Mouse (Mus musculus): Measurements from ENCODE around the gene Zfp830. TPM values are rescaled to one million over a fixed set of nuclear protein-coding genes. Genes with fewer than 3 reads are reported as not detected.
A peak's percentile ranks its signal among the peaks of the same experiment; 100 is the strongest.

Gene Zfp830
- total RNA-seq (2021) = 10 to 100 TPM; 12.3 to 17.9 TPM
- long read RNA-seq, experiment 1, transcript Zfp830-201 (1 exons, 1,591 nt) = major isoform, 7 of 7 reads
- long read RNA-seq, experiment 1, partial matches to known transcripts = 0 of 7 reads
- long read RNA-seq, experiment 1, other reads (novel, unspliced or antisense) = 0 of 7 reads
- long read RNA-seq, experiment 2, transcript Zfp830-201 (1 exons, 1,591 nt) = major isoform, 12 of 12 reads
- long read RNA-seq, experiment 2, partial matches to known transcripts = 0 of 12 reads
- long read RNA-seq, experiment 2, other reads (novel, unspliced or antisense) = 0 of 12 reads

DNA sequence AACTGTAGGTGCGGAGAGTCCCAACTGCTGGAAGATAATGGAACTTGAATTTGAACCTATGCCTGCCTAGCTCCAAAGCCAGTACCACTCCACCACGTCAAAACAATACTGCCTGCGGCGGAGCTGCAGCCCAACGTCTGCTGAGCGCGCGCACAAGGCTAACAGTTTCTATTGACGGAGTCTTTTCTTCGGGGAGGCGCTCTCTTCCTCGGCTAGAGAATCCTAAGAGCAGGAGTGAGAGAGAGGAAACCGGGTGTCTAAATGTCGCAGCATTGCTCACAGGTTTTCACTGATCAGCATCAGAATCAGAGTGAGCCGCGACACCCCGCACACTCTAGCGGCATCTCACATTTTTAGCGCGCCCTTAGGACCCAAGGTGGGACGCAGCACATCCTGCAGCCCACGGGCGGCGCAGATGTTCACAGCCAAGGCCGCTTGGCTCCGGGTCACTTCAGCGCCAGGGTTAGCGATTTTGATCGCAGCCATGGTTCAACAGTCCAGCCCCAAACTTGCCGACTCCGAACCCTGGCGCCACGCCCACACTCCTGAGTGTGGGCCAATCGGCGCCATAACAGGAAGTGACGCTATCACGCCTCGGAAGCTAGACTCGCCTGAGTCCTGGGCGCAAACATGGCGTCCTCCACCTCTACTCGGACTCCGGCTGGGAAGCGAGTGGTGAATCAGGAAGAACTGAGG lies at the start of gene Zfp830, which contains the start of gene Cct6b:
Gene Zfp830 (plus strand): TSS at position 604 of the 696 bp plus-strand sequence.
Gene Cct6b (minus strand): TSS at position 580 of the 696 bp plus-strand sequence.
- intact Hi-C loops (cut with DNase I) = loop anchor here (5.0 kb wide), 1 partner anchor 108 kb away; the partner anchor contains the start of gene Rffl
- DNase-seq = peak; percentile 88 to 91

DNA sequence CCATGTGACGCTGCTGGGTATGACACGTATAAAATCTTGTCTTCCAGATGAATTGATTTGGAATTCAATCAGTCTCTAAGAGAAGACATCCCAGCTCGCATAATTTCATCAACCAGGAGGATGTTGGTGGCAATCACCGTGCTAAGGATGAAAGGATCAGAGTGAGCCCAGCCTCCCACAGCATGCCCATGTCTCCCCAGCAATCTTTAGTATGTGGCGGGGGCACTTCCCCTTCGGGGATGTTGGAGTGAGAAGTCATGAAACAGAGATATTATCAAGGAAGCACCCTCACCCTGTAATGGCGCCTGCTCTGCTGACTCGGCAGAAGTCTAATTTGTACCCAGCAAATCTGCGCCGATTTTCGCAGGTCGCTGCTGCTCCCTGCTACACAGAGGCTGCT lies 44.9 kb upstream of the Zfp830 start:
- no peak for DNase-seq
- intact Hi-C loops (cut with DNase I) = no loop called here

DNA sequence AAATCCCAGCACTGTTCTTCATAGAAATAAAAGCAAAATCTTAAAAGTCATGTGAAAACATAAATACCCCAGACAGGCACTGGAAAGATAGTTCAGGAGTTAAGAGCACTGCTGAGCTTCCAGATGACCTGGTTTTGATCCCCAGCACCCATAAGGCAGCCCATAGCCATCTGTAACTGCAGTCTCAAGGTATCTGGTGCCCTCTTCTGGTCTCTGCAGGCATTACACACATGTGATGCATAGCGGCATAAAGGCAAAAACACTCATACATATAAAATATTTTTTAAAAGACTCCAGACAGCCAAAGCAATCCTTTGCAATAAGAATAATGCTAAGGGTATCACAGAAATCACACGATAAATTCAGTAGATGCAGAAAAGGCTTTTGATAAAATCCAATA lies 37.3 kb upstream of the Zfp830 start:
- intact Hi-C loops (cut with DNase I) = no loop called here
- no peak for DNase-seq

DNA sequence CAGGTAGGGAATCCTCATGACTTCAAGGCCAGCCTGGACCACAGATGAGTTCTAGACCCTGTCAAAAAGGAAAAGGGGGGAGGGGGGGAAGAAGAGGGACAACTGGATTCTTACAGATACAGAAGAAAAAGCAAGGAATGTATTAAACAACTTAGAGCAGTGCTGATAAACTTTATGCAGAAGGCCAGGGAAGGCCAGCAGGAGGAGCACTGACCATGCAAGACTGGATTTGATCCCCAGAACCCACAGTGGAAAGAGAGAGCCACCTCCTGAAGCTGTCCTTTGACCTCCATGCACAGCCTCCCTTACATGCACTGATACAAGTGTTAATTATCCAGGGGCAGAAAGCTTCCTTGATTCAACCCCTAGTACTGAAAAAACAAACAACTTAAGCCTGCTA lies 29.9 kb upstream of the Zfp830 start:
- DNase-seq = no peak
- intact Hi-C loops (cut with DNase I) = no loop called here

DNA sequence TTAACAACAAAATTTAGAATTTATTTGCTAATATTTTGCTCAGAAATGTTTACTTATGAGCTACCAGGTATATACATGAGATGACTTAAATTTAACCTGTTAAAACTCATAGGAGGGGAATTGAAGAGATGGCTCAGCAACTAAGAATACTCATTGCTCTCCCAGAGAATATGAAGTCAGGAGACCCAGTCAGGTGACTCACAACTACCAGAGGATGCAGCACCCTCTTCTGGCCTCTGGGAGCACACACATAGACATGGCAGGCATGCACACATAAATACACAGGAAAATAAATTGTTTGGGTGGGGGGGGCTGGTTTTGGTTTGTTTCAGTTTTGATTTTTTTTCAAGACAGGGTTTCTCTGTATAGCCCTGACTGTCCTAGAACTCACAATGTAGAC lies 25.1 kb upstream of the Zfp830 start:
- intact Hi-C loops (cut with DNase I) = no loop called here

DNA sequence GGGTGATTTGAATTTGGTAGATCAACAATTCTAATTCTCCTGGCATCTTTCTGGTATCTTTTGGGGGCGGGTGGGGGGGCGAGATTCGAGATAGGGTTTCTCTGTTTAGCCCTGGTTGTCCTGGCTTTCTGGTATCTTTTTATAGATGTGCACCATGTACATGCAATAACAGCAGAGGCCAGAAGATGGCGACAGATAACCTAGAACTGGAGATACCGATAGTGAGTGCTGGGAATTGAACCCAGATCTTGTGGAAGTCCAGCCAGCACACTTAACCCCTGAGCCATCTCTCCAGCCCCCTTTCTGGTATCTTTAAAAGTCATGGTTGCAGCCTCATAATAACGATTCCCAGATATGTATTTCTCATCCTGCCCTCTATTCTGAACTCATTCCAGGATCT lies 18.0 kb upstream of the Zfp830 start:
- intact Hi-C loops (cut with DNase I) = no loop called here
- DNase-seq = peak in 1 of 2 experiments; percentile 26

More for the DNA sequence above, 25.1 kb upstream of the Zfp830 start:
- no peak for DNase-seq

DNA sequence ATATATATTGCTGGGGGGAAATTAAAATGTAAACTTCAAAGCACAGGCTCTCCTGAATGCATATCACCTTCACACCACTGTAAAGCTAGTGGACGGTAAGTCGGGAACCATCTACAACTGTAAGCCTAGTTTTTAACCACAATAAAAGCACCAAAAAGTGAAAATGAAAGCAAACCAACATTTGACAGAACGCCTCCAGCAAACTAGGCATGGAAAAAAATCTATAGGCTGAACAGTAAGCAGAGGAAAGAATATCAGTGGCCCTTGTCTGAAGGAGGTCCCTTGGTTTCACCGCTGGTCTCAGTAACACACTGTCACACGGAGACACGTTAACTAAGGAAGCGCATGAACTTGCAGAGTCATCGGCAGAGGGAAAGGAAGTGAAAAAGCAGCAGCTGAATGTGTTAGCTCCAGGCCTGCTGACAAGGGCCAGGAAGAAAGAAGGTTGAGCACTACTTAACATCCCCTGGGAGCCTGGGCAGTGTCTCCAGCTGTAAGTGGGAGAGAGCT lies 17.2 kb upstream of the Zfp830 start:
- intact Hi-C loops (cut with DNase I) = no loop called here
- peak in 1 of 2 experiments; percentile 4 for DNase-seq

DNA sequence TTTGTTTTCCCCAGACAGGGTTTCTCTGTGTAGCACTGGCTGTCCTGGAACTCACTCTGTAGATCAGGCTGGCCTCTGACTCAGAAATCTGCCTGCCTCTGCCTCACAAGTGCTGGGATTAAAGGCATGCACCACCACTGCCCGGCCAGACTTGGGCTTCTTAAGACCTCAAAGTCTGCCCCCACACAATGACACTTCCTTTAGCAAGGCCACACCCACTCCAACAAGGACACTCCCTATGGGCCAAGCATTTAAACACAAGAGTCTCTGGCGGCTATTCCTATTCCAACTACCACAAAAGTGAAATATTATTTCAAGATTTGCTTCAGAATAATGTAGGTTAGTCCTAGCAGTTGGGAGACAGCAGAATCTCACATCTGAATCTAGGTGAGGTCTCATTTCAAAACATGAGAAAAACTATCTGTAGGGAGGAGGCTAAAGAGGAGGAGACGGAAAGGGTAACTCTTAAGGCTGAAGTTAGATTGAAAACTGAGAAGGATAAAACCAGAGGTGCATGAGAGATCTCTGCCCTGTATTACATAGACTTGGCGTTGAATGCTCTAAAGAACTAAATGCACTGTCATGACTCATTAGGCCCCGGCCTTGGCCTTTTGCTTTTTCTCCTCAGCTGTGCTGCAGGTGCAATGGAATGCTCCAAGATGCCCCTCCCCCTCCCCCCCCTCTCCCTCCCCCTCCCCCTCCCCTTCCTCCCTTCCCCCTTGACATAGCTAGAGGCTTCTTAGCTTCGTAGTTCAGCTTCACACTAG lies 11.6 kb upstream of the Zfp830 start:
- intact Hi-C loops (cut with DNase I) = no loop called here
- no peak for DNase-seq

DNA sequence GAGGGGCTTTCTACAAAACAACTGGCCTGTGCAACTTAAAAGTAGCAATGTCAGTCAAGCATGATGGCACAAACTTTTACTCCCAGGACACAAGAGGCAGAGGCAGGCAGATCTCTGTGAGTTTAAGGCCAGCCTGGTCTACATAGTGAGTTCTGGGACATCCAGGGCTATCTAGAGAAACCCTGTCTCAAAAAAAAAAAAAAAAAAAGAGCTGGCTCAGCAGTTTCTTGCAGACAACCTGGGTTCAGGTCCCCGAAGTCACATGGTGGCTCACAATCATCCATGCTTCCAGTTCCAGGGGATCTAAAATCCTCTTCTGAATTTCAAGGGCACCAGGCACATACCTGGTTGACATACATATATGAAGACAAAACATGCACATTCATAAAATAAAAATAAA lies 8.2 kb upstream of the Zfp830 start:
- intact Hi-C loops (cut with DNase I) = no loop called here

DNA sequence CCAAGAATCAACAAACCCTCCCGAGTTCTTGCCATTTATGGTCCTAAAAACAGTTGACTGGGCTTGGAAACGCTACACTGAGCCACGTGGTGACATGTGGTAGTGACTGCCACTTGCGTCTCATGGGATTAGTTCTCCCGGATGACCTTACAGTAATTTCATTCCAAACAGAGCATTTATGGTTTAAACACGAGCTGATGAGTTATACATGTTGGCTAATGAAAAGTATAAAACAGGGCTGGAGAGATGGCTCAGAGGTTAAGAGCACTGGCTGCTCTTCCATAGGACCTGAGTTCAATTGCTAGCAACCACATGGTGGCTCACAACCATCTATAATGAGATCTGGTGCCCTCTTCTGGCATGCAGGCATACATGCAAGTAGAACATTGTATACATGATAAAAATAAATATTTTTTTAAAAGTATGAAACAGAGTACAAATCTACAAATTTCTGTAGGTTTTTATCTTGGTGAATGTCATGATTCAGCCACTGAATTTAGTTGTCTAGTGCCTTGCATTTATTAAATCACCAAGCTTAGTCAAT lies 1.8 kb upstream of the Zfp830 start:
- intact Hi-C loops (cut with DNase I) = loop anchor here (5.0 kb wide), 1 partner anchor 110 kb away; the partner anchor contains the start of gene Rffl
- DNase-seq = no peak

More for the DNA sequence above, 8.2 kb upstream of the Zfp830 start:
- no peak for DNase-seq

DNA sequence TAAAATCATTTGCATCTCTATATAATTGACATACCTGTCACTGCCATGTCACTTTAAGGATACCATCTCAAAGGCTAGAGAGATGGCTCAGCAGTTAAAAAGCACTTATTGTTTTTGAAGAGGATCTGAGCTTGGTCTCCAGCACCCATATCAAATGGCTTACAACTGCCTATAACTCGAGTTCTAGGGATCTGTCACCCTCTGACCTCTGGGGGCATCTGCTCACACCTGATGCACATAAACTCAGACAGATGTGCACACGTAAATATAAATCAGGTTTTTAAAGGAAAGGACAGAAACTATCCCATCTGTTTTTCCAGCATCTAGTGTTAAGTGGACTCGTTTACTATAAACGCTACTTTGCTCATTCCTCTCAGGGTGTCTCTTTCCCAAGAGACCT lies 884 bp upstream of the Zfp830 start:
- DNase-seq = no peak
- intact Hi-C loops (cut with DNase I) = loop anchor here (5.0 kb wide), 1 partner anchor 109 kb away; the partner anchor contains the start of gene Rffl

DNA sequence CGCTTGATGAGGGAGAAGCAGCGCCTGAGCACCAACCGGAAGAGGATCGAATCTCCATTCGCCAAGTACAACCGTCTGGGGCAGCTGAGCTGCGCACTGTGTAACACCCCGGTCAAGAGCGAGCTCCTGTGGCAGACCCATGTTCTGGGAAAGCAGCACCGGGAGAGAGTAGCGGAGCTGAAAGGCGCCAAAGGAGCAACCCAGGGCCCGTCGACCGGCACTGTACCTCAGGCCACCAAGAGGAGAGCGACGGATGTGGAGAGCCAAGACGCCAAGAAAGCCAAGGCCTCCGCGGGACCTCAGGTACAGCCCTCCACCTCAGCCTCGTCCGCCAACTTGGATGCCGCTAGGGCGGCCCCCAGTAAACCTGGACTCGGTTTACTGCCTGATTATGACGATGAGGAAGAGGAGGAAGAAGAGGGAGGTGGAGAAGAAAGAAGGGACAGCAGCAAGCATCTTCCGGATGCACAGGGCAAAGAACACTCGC lies 336 bp downstream of the Zfp830 start:
- no peak for DNase-seq
- intact Hi-C loops (cut with DNase I) = loop anchor here (5.0 kb wide), 1 partner anchor 108 kb away; the partner anchor contains the start of gene Rffl

DNA sequence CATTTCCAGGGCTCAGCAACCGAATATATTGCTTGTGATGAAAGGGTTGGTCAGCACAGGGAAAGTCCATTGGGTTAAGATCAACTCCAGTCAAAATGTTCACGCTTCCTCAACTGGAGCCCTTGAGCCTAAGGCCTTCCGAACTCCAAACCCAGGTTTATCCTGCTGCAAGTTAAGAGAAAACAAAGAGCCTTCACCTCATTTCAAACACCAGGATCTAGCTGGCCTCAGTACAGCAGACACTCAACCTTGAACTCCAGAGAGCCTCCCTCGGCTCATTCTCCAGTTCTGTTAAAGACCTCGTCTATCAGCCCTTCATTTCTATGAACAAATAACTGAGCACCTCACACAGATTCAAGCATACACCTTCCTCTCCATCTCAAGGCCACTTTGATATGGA lies 16.0 kb downstream of the Zfp830 start:
- intact Hi-C loops (cut with DNase I) = no loop called here
- no peak for DNase-seq

DNA sequence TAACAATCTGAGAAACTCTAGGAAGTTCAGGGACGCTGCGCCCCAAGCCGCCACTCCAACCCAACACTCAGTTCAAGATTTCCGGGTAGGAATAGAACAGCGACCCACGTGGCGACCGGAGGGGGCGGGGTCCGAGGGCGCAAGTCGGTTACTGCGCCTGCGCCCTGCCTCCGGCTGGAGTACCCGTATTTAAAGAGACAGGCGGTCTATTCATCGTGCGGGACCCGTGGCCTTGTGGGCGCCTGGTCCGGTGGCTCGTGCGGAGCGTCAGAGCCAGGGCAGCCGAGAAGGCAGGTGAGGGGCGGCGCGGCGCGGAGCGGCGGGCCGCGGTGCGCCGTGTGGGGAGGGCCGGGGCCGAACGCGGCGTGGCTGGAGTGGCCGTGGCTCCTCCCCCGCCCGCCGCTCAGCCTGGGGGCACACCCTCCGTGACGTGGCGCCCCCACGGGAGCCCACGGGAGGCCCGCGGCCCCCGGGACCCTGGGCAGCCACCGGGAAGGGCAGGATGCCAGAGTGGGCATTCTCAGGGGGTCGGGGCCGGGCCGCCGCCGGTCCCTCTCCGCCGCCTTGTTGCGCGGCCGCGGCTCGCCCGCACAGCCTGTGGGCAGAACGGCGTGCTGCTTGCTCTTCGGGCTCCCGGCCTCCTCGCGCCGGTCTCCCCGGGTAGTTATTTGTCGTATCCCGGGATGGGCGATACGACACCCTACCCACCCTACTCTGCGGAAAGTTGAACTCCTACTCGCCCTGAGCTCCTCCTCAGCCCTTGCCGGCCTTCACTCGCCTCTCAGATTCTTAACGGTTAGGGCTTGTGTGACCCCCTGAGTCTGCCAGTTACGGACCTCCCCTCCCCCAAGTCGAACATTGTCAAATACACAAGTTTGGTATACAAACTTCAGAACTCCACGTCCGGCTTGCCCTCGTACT lies 17.1 kb downstream of the Zfp830 start, which contains the start of gene Lig3:
Gene Lig3 (plus strand): TSS at position 126 of the 921 bp plus-strand sequence.
- peak; percentile 93 for DNase-seq
- intact Hi-C loops (cut with DNase I) = no loop called here

DNA sequence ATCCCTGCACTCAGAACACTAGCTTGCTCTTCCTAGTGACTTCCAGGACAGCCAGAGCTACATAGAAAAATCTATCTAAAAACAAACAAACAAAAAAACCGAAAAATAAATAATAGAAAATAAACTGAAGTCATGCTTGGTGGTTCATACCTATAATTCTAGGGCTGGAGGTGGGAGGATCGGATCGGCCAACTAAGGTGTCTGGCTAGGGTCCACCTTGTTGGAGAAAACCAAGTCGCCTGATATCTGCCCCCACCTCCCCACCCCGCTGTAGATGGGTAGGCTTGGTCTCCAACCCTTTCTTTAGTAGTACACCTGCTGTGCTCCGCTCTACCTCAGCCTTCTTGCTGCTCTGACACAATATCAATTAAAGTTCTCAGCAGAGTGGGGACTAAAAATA lies 18.1 kb downstream of the Zfp830 start:
- intact Hi-C loops (cut with DNase I) = no loop called here
- DNase-seq = no peak

DNA sequence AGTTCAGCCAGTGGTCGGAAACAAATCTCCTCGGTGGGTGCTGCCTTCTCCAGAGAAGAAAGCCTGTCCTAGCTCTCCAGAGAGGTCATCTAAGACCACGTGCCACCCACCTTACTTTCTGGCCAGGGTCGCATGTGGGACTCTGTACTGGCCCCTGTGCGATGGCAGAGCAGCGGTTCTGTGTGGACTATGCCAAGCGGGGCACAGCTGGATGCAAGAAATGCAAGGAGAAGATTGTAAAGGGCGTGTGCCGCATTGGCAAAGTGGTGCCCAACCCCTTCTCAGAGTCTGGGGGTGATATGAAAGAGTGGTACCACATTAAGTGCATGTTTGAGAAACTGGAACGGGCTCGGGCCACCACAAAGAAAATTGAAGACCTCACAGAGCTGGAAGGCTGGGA lies 19.3 kb downstream of the Zfp830 start:
- no peak for DNase-seq
- intact Hi-C loops (cut with DNase I) = no loop called here

DNA sequence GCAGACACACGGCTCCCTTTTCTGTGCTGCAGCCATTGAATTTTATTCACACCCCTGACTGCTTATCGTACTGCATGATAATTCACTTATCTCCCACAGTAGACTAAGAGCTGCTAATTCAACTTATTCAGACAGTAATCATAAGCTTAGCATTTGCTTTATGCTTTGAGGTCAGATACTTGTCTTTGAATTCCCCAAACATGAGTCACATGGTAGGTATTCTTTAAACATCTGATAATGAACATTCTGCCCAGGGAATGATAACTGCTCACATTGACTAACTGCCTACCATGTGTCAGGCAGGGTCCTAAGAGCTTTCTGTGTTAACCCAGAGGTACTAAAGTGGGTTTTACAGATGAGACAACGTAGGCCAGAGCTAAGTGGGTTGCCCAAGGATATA lies 42.5 kb downstream of the Zfp830 start:
- intact Hi-C loops (cut with DNase I) = no loop called here
- no peak for DNase-seq

DNA sequence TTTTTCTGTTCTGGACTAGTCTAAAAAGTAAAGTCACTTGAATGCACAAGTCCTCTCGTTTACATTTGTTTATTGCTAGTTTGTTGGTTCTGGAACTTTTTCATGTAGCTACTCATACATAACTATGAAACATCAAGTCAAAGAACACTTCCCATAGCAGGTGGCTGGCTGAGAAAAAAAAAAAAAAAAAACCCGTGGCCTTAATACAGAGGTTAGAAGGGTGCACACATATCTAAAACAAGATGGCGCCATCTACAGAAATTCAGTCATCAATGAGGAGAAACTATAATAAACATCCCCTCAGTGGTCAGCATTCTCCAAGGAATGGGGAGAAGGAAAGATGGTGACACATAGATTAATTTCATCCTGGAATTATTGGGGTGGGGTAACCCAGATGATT lies 43.2 kb downstream of the Zfp830 start:
- intact Hi-C loops (cut with DNase I) = no loop called here
- no peak for DNase-seq

DNA sequence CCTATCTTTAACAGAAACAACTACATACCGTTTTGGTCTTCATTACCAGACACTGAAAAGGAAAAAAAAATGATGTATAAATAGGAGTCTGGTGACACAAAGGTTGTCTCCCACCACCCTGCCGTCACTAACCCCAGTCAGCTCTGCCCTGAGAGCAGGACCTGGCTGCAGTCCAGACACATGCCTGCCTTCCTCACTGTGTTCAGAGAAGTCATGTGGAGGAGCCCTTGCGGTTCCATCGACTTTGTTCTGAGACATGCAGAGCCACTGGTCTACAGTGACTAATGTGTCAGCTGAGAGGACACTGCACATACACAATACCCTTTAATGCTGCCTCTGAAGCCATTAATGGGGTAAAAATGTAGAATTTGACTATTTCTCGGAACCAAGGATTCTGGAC lies 44.3 kb downstream of the Zfp830 start:
- intact Hi-C loops (cut with DNase I) = no loop called here
- no peak for DNase-seq

Measured in gastrocnemius, postnatal 36 days (tissue).